Mouse (Mus musculus) erythroblast, embryonic 14.5 days (primary cell): ENCODE results near the gene Adam11.

Source experiments
- GATA1 ChIP-seq: IDR thresholded peaks from 2 replicates; pipeline ENCODE4 v1.6.1; 2012; ENCODE audit warnings: low read length, inconsistent platforms, mixed read lengths
- TAL1 ChIP-seq: IDR thresholded peaks from 3 replicates; pipeline ENCODE4 v1.6.1; 2012; ENCODE audit warnings: low read length, inconsistent platforms, mixed read lengths

GRCm38 (mm10) chr11:102818121-102819020 is 57.1 kb downstream of the Adam11 start:
- TF ChIP-seq TAL1 (no peak), GATA1 (no peak)
